Mouse (Mus musculus) cerebellum, postnatal 36 days (tissue): Measurements from ENCODE around the gene Ptprq.

Experiments
- DNase-seq, 2 experiments: peaks; one replicate each; pipeline ENCODE4 v3.0.0; 2021 to 2022; ENCODE audit warnings: mixed read lengths in 2 of 2

Ptprq gene

GRCm38 (mm10) chr10:107485870-107486269 lies 234.0 kb downstream of the Ptprq start, which contains the start of gene Myf5:
Myf5 (minus strand) TSS chr10:107486134.
- no peak for DNase-seq

GRCm38 (mm10) chr10:107484050-107484449 lies 235.8 kb downstream of the Ptprq start:
- no peak for DNase-seq

GRCm38 (mm10) chr10:107473497-107473896 lies 246.4 kb downstream of the Ptprq start:
- DNase-seq, result no peak

- no peak for DNase-seq
Observed at GRCm38 (mm10) chr10:107471712-107472111, 248.1 kb downstream of the Ptprq start.

- no peak for DNase-seq
Observed at GRCm38 (mm10) chr10:107467819-107468218, 252.0 kb downstream of the Ptprq start.
